Mouse (Mus musculus) G1E (cell line): Measurements from ENCODE around the gene Zbtb44.

Experiments used
- CTCF ChIP-seq: IDR thresholded peaks from 2 replicates; pipeline ENCODE4 v1.5.1; 2012; ENCODE audit warnings: low read depth, low read length, inconsistent platforms, mixed read lengths
- GATA1 ChIP-seq: IDR thresholded peaks from 2 replicates; pipeline ENCODE4 v1.6.1; 2012; ENCODE audit warnings: borderline replicate concordance, low read length, inconsistent platforms, mixed read lengths
- GATA2 ChIP-seq: IDR thresholded peaks from 2 replicates; pipeline ENCODE4 v1.6.1; 2012; ENCODE audit warnings: low read depth, low read length, inconsistent platforms, borderline replicate concordance
- POLR2AphosphoS5 ChIP-seq: IDR thresholded peaks from 2 replicates; pipeline ENCODE4 v1.6.1; 2012; ENCODE audit warnings: low read depth, low read length, inconsistent platforms; ENCODE audit not compliant: insufficient replicate concordance
- TAL1 ChIP-seq: conservative IDR thresholded peaks from 2 replicates; pipeline ENCODE4 v1.6.1; 2012; ENCODE audit warnings: low read depth, low read length, inconsistent platforms, mixed read lengths

DNA sequence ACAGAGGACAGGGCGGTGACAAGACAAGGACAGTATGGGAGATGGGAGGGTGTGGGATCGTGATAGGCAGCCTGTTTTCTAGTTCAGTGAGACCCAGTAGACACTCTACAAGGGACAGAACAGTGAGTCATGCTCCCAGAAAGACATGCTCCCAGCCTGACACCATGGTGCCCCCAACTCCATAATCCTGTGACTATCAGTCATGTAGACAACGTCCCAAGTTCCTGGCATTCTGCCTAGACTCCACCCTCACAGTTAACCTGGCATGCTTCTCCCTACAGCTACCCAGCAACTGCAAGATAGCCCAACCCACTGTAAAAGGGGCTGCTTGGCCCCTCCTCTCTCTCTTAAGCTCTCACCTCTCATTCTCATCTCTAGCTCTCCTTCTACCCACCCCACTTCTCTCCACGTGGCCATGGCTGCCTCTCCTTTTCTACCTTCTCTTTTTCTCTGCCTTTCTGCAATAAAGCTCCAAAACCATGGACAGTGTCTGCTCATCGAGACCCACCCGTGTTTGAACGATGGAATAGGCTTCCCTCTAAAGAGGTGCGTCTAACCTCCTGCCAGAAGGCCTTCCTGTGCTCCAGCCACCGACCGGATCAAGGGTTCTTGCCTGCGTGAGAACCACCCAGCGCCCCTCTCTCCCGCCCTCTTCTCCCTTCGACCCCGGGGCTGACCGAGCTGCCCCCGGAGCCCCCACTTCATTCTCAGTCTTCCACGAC lies 61.8 kb downstream of the Zbtb44 start:
- TF ChIP-seq CTCF (no peak), GATA1 (no peak), TAL1 (no peak), POLR2AphosphoS5 (no peak), GATA2 (no peak)
